Mouse (Mus musculus): ENCODE results near the gene Dock2.
"Not testable (repeated sequence)": the region's sequence is repeated elsewhere in the genome, so short reads cannot be mapped to it uniquely, and the experiment has no call there.

The Dock2 gene

GRCm38 (mm10) chr11:34276363-34277046 is 507.2 kb downstream of the Dock2 start:
- no peak for DNase-seq

GRCm38 (mm10) chr11:34275941-34276340 is 507.8 kb downstream of the Dock2 start:
- no peak for DNase-seq

DNA sequence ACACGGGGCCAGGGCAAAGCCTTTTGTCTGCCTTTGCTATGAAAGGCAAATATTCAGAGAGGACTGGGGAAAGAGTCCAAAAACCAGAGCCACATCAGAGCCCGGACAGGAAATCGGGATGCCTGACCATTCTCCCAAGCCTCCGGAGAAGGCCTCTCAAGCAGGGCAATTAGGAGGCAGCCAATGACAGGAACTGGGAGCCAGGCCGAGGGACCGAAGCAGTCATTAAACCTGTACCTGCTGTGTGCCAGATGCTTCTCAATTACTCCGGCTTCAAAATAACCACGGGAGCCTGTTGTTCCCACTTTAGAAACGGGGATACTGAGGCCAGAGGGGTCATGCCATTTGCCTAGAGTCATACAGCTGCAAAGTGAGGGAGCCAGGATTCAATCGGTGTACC is 511.7 kb downstream of the Dock2 start:
- no peak for DNase-seq

- DNase-seq, result no peak
Measured at GRCm38 (mm10) chr11:34264099-34264498, 519.6 kb downstream of the Dock2 start.

GRCm38 (mm10) chr11:34258849-34259469 is 524.7 kb downstream of the Dock2 start:
- no peak for DNase-seq

DNA sequence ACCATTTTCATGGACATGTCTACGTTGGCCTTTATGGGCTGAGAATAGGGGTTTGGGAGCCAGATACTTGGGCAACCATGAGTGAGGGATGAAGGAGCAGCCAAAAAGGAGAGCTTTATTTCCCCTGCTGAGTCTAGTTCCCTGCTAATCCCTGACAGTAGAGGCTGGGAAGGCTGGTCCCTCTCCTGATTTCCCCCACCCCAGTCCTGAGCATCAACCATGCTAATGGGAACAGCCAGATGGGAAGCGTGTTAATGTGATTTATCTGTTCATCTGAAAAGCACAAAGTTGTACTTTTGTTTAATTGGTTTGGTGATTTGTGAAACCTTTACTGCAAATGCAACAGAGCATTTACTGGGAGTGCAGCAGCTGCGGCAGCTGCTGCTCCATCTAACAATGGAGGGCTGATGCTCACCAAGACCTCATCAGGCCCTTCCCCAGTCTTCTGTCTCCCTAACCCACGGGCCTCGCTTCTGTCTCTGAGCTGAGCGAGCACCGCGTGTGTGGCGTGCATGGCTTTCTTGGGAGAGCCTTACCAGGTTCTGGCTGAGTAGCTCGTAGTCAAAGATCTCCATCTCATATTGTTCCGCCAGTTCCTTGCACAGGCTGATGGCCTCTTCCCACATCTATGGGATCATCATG is 526.0 kb downstream of the Dock2 start:
- no peak for DNase-seq

DNA sequence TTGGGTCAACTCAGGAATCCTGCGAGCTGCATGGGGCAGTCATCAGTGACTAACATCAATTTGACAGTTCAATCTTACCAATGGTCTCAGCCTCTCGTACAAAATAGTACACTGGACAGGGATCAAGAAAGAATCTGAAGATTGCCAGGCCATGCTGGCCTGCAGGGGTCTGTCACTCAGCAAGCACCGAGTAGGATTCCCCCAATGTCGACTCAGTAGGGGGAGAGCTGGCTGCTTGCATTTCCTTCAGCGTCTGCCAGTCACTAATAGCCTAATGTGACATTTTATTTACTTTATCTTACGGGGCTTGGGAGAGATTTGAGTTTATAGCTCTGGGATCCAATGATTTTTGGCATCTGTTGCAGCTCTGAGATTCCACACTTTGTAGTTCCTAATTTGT is 540.7 kb downstream of the Dock2 start:
- no peak for DNase-seq

- no peak for DNase-seq
Measured at GRCm38 (mm10) chr11:34240252-34240651, 543.4 kb downstream of the Dock2 start.

DNA sequence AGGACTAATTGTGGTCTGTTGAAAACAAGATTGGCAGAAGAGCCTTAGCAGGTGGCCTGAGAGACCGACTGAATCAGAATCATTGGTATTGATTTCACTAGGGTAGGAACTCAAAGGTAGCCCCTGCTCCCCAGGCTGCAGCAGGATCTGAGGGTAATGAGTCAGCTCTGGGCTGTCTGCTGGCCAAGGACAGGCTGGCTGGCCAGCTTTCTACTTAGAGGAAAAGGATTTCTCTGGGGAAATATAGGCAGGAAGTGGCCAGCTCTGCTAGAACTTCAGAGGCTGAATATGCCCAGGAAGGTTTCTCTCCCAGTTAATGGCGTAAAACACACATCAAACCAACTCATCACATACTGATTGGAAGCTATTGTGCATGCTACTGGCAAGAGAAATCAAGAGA is 544.0 kb downstream of the Dock2 start:
- peak; percentile 95 for DNase-seq

DNA sequence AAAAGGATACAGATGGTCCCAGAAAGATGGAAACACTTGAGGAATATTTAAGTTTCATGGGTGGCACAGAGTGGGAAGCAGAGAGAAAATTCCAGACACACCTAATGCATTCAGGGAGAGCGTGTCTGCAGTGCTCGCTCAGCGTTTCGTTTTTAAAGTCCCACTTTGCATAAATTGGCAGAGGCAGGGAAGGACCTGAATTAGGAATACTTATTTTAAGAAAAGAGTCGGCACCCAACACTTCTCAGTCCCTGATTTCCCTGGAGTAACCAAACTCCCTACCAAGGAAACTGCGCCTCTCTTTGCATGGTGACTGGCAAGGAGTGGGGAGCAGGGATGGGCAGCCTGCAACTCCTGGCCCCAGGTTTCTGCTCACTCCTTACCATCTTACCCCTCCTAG is 546.8 kb downstream of the Dock2 start:
- DNase-seq, result no peak

DNA sequence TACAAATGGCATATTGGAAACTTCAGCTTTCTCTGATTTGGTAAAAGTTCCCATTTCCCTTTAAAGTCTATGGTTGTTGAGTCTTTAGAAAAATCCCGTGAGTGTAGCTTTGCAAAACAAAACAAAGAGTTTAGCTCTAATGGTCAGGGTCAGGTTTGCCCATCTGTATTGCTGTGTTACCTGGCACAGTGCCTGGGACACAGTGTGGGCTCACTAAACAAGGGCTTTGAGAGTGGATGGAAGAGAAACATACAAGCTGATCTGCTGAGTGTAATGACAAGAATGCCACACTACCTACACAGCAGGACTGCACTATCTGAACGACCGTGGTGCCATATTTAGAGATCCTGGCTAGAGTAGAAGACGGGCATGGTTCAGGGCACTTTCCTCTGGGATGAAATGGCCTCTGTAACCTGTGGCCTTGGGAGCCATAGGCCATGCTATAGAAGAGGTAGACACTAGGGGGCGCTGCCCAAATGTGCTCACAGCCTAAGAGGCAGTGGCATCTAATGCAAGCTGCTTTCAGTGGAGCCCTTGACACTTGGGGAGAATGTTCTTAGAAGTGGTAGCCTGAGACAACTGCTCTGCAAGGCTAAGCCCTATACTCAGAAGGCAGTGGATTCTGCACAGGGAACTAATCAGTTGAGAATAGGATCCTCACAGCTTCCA is 547.5 kb downstream of the Dock2 start:
- DNase-seq, result no peak

GRCm38 (mm10) chr11:34228758-34229364 is 554.8 kb downstream of the Dock2 start:
- DNase-seq, result no peak

GRCm38 (mm10) chr11:34227180-34227579 is 556.5 kb downstream of the Dock2 start:
- DNase-seq, result no peak

- not testable (repeated sequence) for DNase-seq
Measured at GRCm38 (mm10) chr11:34220596-34220995, 563.1 kb downstream of the Dock2 start.

DNA sequence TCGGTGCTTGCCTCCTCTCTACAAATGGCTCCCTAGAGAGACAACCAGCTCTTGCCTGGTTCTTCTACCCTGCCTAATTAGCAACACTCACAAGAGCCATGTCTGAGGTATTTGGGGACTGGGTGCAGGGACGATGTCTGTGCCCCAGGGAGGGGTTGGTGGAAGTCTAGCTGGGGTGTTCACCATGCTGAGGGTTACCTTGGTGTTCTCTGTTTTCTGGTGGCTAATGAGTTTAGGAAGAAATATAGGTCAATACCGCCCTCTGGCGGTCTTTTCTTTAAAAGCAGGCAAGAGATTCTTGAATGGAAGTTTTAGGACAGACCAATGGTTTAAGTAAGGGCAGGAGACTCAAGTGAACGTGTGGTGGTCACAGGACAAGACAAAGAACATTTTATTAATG is 570.8 kb downstream of the Dock2 start:
- DNase-seq, result no peak

GRCm38 (mm10) chr11:34207989-34208388 is 575.7 kb downstream of the Dock2 start, which contains the start of gene Foxi1:
TSS of gene Foxi1 (minus strand) at chr11:34208089.
- DNase-seq, result no peak

GRCm38 (mm10) chr11:34202769-34203168 is 580.9 kb downstream of the Dock2 start:
- DNase-seq, result no peak

- no peak for DNase-seq
Measured at GRCm38 (mm10) chr11:34195142-34195541, 588.5 kb downstream of the Dock2 start.

GRCm38 (mm10) chr11:34194158-34194941 is 589.3 kb downstream of the Dock2 start:
- no peak for DNase-seq

GRCm38 (mm10) chr11:34193658-34194057 is 590.0 kb downstream of the Dock2 start:
- DNase-seq, result peak; percentile 89

DNA sequence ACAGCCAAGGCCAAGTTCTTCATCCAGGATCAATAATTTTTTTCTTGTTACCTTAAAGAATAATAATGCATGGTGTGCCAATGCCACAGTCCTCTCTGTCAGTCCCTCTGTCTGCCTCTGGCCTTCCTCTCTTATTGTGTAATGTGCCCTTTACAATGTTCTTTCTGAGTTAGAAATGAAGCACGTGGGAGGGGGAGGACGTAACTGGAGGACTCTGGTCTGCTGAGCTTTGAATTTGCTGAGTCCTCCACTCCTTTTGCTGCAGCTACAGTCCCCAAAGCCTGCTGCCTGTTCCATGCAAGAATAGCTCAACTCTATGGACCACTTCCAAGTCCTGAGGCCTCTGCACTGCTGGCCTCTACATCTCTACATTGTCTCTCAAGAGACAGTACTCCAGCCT is 599.4 kb downstream of the Dock2 start:
- peak; percentile 93 for DNase-seq

All from heart, adult 11 months (tissue).